Mouse (Mus musculus): ENCODE data around the gene Tmed2.
"Not testable (repeated sequence)": the region's sequence is repeated elsewhere in the genome, so short reads cannot be mapped to it uniquely, and the experiment has no call there.

The Tmed2 gene

GRCm38 (mm10) chr5:124575467-124575866 lies 35.0 kb downstream of the Tmed2 start:
- DNase-seq (ENCODE audit: low read depth, low spot score): no peak

DNA sequence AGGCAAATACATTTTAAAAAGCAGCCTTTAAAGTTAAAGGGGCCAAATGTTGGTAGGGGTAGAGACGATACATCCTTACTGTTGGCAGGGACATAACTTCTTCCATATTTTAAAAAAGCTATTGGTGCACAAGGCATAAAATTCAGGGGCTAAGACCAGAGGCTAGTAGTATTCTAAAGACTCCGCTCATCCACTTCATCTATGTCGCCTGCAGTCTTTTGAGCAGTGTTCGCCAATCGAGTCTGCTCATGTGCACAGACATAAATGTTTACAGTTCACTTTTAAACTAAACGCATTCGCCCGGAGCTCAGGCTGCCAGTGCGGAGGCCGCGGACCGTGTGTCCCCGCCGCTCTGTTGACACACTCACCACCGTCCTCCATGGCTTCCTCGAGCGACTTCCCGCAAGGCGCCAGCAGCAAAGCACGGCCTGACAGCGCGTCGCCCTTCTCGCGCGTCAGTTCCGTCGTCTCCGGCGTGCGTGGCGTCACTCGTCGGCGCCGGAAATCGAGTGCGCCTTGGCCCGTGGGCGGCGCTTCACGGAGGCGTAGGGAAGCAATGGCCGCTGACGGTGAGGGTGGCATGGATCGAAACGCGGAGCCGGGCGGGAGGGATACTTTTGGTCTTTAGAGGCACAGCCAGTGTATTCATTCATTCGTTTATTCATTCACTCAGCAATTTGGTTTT lies 38.3 kb downstream of the Tmed2 start, which contains the start of the genes Eif2b1 and Gtf2h3:
Gene Eif2b1 (minus strand): TSS at position 499 of the 685 bp plus-strand sequence.
Gene Gtf2h3 (plus strand): TSS at position 508 of the 685 bp plus-strand sequence.
- peak; percentile 92 for DNase-seq (ENCODE audit: low read depth, low spot score)

DNA sequence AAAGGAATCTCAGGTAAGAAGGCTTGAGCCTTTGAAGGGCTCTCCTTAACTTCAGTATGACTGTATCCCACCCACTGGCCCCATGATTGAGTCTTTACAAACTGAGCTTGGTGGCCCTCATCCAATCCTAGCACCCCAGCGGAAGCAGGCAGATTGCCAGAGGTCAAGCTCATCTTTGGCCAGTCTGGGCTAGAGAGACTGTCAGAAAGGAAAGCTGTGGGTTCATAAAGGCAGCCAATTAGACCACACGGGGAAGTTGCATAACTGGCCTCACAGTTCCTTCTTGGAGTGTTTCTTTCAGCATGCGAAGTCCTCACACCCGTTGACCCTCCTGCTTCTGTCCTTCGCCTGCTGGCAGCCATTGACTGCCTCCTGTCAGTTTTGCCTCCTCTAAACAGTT lies 42.0 kb downstream of the Tmed2 start:
- no peak for DNase-seq (ENCODE audit: low read depth, low spot score)

DNA sequence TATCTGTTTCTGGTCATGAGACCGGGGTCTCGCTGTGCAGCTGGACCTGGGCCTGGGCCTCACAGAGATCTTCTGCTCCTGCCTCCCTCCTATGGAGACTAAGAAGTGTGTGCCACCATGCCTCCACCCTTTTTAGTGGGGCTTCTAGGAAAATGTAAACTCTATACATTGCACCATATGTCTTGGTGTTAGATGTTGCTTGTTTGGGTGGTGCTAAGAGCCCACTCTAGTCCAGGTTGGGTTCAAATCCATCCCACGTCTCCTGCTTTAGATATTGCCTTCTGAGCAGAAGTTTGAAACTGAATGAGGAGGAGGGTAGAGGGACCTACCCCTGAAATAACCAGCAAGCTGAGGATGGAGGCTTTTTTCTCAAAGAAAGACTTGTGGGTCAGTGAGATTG lies 52.3 kb downstream of the Tmed2 start:
- no peak for DNase-seq (ENCODE audit: low read depth, low spot score)

DNA sequence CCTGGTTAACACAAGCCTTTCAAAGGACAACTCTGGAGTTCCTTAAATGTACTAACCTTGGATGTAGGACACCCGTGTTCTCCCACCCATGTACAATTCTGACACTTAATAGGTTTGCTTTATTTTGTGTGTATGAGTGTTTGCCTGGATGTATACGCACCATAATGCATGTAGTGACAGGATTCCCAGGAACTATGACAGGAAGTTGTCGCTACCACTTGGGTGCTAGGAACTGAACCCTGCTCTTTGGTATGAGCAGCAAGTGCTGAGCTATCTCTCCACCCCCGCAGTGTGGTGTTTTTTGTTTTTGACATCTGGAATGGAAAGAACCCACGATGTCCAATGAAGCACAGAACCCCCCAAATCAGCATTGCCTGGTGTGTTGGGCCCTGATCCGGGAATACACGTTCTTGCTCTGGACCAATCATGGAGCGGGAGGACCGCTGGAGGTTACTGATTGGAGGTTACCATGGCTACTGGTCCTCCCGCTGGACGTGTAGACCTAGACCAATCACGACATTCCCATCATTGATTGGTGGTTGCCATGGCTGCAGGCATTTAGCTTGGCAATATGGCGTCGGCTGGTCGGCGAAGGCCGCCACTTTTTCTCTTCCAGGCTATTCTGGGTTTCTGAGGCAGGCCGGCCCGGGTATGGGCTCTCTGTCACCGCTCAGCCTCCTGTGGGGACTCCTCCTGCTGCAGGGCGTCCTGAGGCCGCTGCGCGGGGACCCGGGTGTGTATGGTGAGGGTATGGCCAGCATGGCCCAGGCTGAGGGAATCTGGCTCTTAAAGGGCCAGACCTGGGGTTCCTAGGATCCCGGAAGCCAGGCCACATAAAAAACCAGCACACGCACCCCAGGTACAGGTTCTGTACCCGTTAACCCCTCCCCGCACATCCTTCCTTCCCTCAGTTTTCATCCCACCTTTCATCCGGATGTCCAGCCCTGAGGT lies 58.0 kb downstream of the Tmed2 start:
- peak; percentile 95 for DNase-seq (ENCODE audit: low read depth, low spot score)

- not testable (repeated sequence) for DNase-seq (ENCODE audit: low read depth, low spot score)
Observed at GRCm38 (mm10) chr5:124599726-124600125, 59.2 kb downstream of the Tmed2 start.
